Mouse (Mus musculus): ENCODE measurements around the gene Aqp2. TPM values are rescaled to one million over a fixed set of nuclear protein-coding genes. Genes with fewer than 3 reads are reported as not detected.

Aqp2 gene
- polyA plus RNA-seq (2015; fragmentation: Nextera tagmentation; extraction: Ambion mirVana) = not detected in 2 replicates

GRCm38 (mm10) chr15:99578802-99579485, at the start of gene Aqp2:
TSS of gene Aqp2 (plus strand) at chr15:99579055.
- no peak for DNase-seq (ENCODE audit: low spot score)
- ATAC-seq (ENCODE audit: low FRiP score, low TSS enrichment) = no peak
- no peak within 1 kb of the TSS for H3K27ac ChIP-seq (replicated peaks)
- no peaks in the 10 kb centered on the region for H3K36me3 ChIP-seq (ENCODE audit: control insufficient read depth, insufficient read depth, low read length)
- H3K4me2 ChIP-seq (replicated peaks; ENCODE audit: low read depth) = no peak within 1 kb of the TSS
- WGBS = 84% methylated on average over 26 of the region's 26 CpGs
- H3K9me3 ChIP-seq (ENCODE audit: control insufficient read depth, low read length) = no peaks in the 10 kb centered on the region
- H3K9ac ChIP-seq (ENCODE audit: low read length) = no peak within 1 kb of the TSS
- TF ChIP-seq CTCF (IDR thresholded peaks at IDR 0.05; ENCODE audit: low read depth) (no peak), EP300 (optimal IDR thresholded peaks at IDR 0.05) (no peak)
- peaks cover 11% of the 10 kb centered on the region; the same call in 1 of the 2 replicates for H3K27me3 ChIP-seq (ENCODE audit: control insufficient read depth, insufficient read depth, low read length)
- no peak within 1 kb of the TSS for H3K4me3 ChIP-seq (ENCODE audit: low read depth, low read length)
- H3K4me1 ChIP-seq (replicated peaks; ENCODE audit: control insufficient read depth, insufficient read depth) = no peaks in the 10 kb centered on the region

GRCm38 (mm10) chr15:99531146-99531545, 47.7 kb upstream of the Aqp2 start:
- no peaks in the 10 kb centered on the region for H3K27me3 ChIP-seq (ENCODE audit: control insufficient read depth, insufficient read depth, low read length)
- no peak overlapping the region for H3K9ac ChIP-seq (ENCODE audit: low read length)
- no peak for DNase-seq (ENCODE audit: low spot score)
- H3K9me3 ChIP-seq (ENCODE audit: control insufficient read depth, low read length) = no peaks in the 10 kb centered on the region
- no peak overlapping the region for H3K27ac ChIP-seq (replicated peaks)
- H3K4me2 ChIP-seq (replicated peaks; ENCODE audit: low read depth) = no peak overlapping the region
- H3K4me3 ChIP-seq (ENCODE audit: low read depth, low read length) = no peak overlapping the region
- no peak for TF ChIP-seq CTCF (IDR thresholded peaks at IDR 0.05; ENCODE audit: low read depth)
- TF ChIP-seq EP300 (optimal IDR thresholded peaks at IDR 0.05) = no peak
- ATAC-seq (ENCODE audit: low FRiP score, low TSS enrichment) = no peak
- no peaks in the 10 kb centered on the region for H3K36me3 ChIP-seq (ENCODE audit: control insufficient read depth, insufficient read depth, low read length)
- no peaks in the 10 kb centered on the region for H3K4me1 ChIP-seq (replicated peaks; ENCODE audit: control insufficient read depth, insufficient read depth)
- WGBS = 32% methylated on average over 6 of the region's 6 CpGs

GRCm38 (mm10) chr15:99532023-99532422, 46.8 kb upstream of the Aqp2 start:
- ATAC-seq (ENCODE audit: low FRiP score, low TSS enrichment) = no peak
- Histone ChIP-seq H3K27me3 (ENCODE audit: control insufficient read depth, insufficient read depth, low read length) (no peaks in the 10 kb centered on the region), H3K27ac (replicated peaks) (no peak overlapping the region), H3K4me2 (replicated peaks; ENCODE audit: low read depth) (no peak overlapping the region), H3K4me3 (ENCODE audit: low read depth, low read length) (no peak overlapping the region), H3K36me3 (ENCODE audit: control insufficient read depth, insufficient read depth, low read length) (no peaks in the 10 kb centered on the region), H3K9ac (ENCODE audit: low read length) (no peak overlapping the region), H3K4me1 (replicated peaks; ENCODE audit: control insufficient read depth, insufficient read depth) (no peaks in the 10 kb centered on the region), H3K9me3 (ENCODE audit: control insufficient read depth, low read length) (no peaks in the 10 kb centered on the region)
- TF ChIP-seq CTCF (IDR thresholded peaks at IDR 0.05; ENCODE audit: low read depth) = no peak
- TF ChIP-seq EP300 (optimal IDR thresholded peaks at IDR 0.05) = no peak
- 67% methylated on average over 3 of the region's 3 CpGs for WGBS
- no peak for DNase-seq (ENCODE audit: low spot score)

- Histone ChIP-seq H3K4me3 (ENCODE audit: low read depth, low read length) (no peak overlapping the region), H3K27me3 (ENCODE audit: control insufficient read depth, insufficient read depth, low read length) (no peaks in the 10 kb centered on the region), H3K4me1 (replicated peaks; ENCODE audit: control insufficient read depth, insufficient read depth) (no peaks in the 10 kb centered on the region), H3K4me2 (replicated peaks; ENCODE audit: low read depth) (no peak overlapping the region), H3K9ac (ENCODE audit: low read length) (no peak overlapping the region), H3K27ac (replicated peaks) (no peak overlapping the region), H3K9me3 (ENCODE audit: control insufficient read depth, low read length) (no peaks in the 10 kb centered on the region), H3K36me3 (ENCODE audit: control insufficient read depth, insufficient read depth, low read length) (no peaks in the 10 kb centered on the region)
- WGBS = 57% methylated on average over 11 of the region's 11 CpGs
- no peak for ATAC-seq (ENCODE audit: low FRiP score, low TSS enrichment)
- no peak for DNase-seq (ENCODE audit: low spot score)
- TF ChIP-seq EP300 (optimal IDR thresholded peaks at IDR 0.05) (no peak), CTCF (IDR thresholded peaks at IDR 0.05; ENCODE audit: low read depth) (no peak)
Observed at GRCm38 (mm10) chr15:99536889-99537862, 41.7 kb upstream of the Aqp2 start.

- Histone ChIP-seq H3K9me3 (ENCODE audit: control insufficient read depth, low read length) (no peaks in the 10 kb centered on the region), H3K27ac (replicated peaks) (no peak overlapping the region), H3K36me3 (ENCODE audit: control insufficient read depth, insufficient read depth, low read length) (no peaks in the 10 kb centered on the region), H3K4me1 (replicated peaks; ENCODE audit: control insufficient read depth, insufficient read depth) (no peaks in the 10 kb centered on the region), H3K4me3 (ENCODE audit: low read depth, low read length) (no peak overlapping the region), H3K27me3 (ENCODE audit: control insufficient read depth, insufficient read depth, low read length) (no peaks in the 10 kb centered on the region), H3K9ac (ENCODE audit: low read length) (no peak overlapping the region), H3K4me2 (replicated peaks; ENCODE audit: low read depth) (no peak overlapping the region)
- no peak for DNase-seq (ENCODE audit: low spot score)
- no peak for ATAC-seq (ENCODE audit: low FRiP score, low TSS enrichment)
- WGBS = 64% methylated on average over 8 of the region's 8 CpGs
- TF ChIP-seq CTCF (IDR thresholded peaks at IDR 0.05; ENCODE audit: low read depth) = no peak
- TF ChIP-seq EP300 (optimal IDR thresholded peaks at IDR 0.05) = no peak
Observed at GRCm38 (mm10) chr15:99539891-99540290, 39.0 kb upstream of the Aqp2 start.
